Mouse (Mus musculus) layer of hippocampus, adult 18-20 months (tissue): ENCODE measurements around the gene Olfr1168. TPM values are rescaled to one million over a fixed set of nuclear protein-coding genes. Genes with fewer than 3 reads are reported as not detected.
"Not testable (repeated sequence)": the region's sequence is repeated elsewhere in the genome, so short reads cannot be mapped to it uniquely, and the experiment has no call there.

ENCODE experiments used
- DNase-seq, 2 experiments: peaks; one replicate each; pipeline ENCODE4 v3.0.0; 2022; ENCODE audit warnings: low spot score in 2 of 2
- long read RNA-seq: library from polyadenylated mRNA; stranded (forward); transcript quantifications from one replicate; pipeline ENCODE4 v2.0.0, GENCODE M21; 2021
- total RNA-seq, 2 experiments: library from RNA; stranded (reverse); gene quantifications; 2 replicates each; pipeline ENCODE4 v1.2.3; 2021

Gene Olfr1168
- total RNA-seq, result not detected
- long read RNA-seq, result 0 reads

DNA sequence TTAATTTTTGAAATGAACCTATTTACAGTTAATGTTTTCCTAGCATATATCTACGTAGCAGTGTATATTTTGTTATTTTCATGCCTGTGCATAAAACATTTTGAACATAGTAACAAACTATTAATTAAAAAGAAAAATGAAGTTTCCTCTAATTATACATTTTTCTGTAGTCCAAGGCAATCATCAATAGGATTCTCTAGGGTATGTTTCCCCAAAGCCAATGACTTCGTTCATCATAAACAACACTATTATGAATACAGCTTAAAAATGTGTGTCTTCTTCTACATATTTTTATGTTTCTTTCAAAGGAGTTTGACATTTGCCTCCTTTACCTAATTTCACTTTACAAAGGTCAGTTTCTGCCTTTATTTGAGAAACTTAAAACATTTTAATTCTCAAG, at the start of gene Olfr1168:
Gene Olfr1168 (plus strand): TSS at position 301 of the 400 bp plus-strand sequence.
- no peak for DNase-seq

DNA sequence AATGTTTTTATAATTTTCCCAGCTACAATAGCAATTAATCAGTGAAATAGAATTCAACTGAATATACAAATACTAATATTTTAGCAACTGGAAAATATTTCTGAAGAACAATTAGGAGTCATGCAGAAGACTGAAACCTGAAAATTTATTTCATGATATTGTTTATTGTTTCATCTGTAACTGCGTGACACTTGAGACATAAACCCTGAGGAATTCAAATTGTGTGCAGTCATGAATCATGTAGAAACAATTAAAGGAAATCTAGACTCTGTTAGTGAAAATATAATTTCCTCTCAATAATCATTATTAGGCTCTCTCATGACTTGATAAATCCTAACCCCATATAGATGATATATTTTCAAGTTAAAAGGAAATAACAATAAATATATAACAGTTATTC, 26.6 kb upstream of the Olfr1168 start, which contains the start of gene Olfr1167:
Gene Olfr1167 (minus strand): TSS at position 101 of the 400 bp plus-strand sequence.
- DNase-seq, result not testable (repeated sequence)

DNA sequence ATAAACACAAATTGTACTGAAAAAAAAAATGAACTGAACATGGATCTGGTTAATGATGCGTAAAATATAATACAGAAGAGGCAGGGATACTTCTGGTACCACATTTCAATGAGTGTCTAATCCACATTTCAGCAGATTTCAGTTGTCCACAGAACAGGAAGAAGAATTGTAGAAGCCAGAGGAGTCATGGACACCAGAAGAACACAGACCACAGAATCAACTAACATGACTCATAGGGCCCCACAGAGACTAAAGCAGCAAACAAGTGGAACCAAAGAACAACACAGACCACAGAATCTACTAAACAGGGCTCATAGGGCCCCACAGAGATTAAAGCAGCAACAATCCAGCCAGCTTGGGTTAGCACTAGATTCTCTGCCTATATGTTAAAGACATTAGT, 39.1 kb downstream of the Olfr1168 start:
- DNase-seq, result no peak

DNA sequence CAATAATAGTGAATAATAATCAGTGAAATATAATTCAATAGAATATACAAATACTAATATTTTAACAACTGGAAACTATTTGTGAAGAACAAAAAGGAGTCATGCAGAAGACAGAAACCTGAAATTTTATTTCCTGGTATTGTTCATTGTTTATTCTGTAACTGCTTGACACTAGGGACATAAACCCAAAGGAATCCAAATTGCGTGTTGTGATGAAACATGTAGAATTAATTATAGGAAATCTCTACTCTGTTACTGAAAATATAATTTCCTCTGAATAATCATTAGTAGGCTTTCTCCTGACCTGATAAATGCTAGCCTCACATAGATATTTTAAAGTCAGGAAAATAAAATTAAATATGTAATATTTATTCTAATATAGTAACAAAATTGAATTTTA, 46.6 kb downstream of the Olfr1168 start, which contains the start of gene Olfr1170:
Gene Olfr1170 (minus strand): TSS at position 101 of the 400 bp plus-strand sequence.
- DNase-seq, result no peak

Other genes with a start within 250 kb of the Olfr1168 start
- not detected for gene Olfr1155, start 236.7 kb upstream of the Olfr1168 start, total RNA-seq
- under 1 TPM in 1 of 2 experiments, not detected in 1; 0.10 TPM for gene Olfr1156, start 228.8 kb upstream of the Olfr1168 start, total RNA-seq
- not detected for gene Olfr1157, start 213.6 kb upstream of the Olfr1168 start, total RNA-seq
- not detected for gene Olfr74, start 207.2 kb upstream of the Olfr1168 start, total RNA-seq
- not detected for gene Olfr1158, start 191.8 kb upstream of the Olfr1168 start, total RNA-seq
- gene Olfr1160, start 173.6 kb upstream of the Olfr1168 start, total RNA-seq, result not detected
- gene Olfr1161, start 159.1 kb upstream of the Olfr1168 start, total RNA-seq, result not detected
- not detected for gene Olfr73, start 144.2 kb upstream of the Olfr1168 start, total RNA-seq
- gene Olfr1162, start 130.8 kb upstream of the Olfr1168 start, total RNA-seq, result not detected
- not detected for gene Olfr1163, start 110.0 kb upstream of the Olfr1168 start, total RNA-seq
- not detected for gene Olfr1164, start 87.9 kb upstream of the Olfr1168 start, total RNA-seq
- gene Olfr1166, start 53.6 kb upstream of the Olfr1168 start, total RNA-seq, result not detected
- not detected for gene Olfr1167, start 26.7 kb upstream of the Olfr1168 start, total RNA-seq
- not detected for gene Olfr1170, start 46.5 kb downstream of the Olfr1168 start, total RNA-seq
- gene Olfr1173, start 98.0 kb downstream of the Olfr1168 start, total RNA-seq, result not detected
- not detected for gene Olfr1174-ps, start 133.3 kb downstream of the Olfr1168 start, total RNA-seq
- not detected for gene Olfr1175-ps, start 145.3 kb downstream of the Olfr1168 start, total RNA-seq
- not detected for gene Olfr1176, start 154.8 kb downstream of the Olfr1168 start, total RNA-seq
- gene Olfr1177-ps, start 164.6 kb downstream of the Olfr1168 start, total RNA-seq, result not detected
- gene Olfr1178, start 205.2 kb downstream of the Olfr1168 start, total RNA-seq, result not detected
- gene Olfr1179, start 224.6 kb downstream of the Olfr1168 start, total RNA-seq, result not detected
- not detected for gene Olfr1180, start 237.3 kb downstream of the Olfr1168 start, total RNA-seq
- not detected for gene Olfr1181, start 244.3 kb downstream of the Olfr1168 start, total RNA-seq